Mouse (Mus musculus): ENCODE results near the gene Efcab7.

- TF ChIP-seq POLR2A (IDR thresholded peaks at IDR 0.05; ENCODE audit: low read depth, low read length) (peak; percentile 8; the same call in 1 of the 2 replicates), CTCF (IDR thresholded peaks at IDR 0.05; ENCODE audit: extremely low read depth, insufficient read length, insufficient replicate concordance, low read depth, low read length) (no peak)
Measured at GRCm38 (mm10) chr4:99929613-99930517, 100.9 kb downstream of the Efcab7 start, which contains the start of gene Itgb3bp.
